Mouse (Mus musculus) intestine, embryonic 14.5 days (tissue): ENCODE data around the gene Gfm1. TPM values are rescaled to one million over a fixed set of nuclear protein-coding genes. Genes with fewer than 3 reads are reported as not detected.

ENCODE experiments used
- ATAC-seq: fragments of 200-750 bp; cut with Nextera tagmentation; replicated peaks from 2 replicates; pipeline ENCODE4 v1.8.0; 2017; ENCODE audit warnings: low read depth, moderate number of reproducible peaks, moderate TSS enrichment, moderate library complexity; ENCODE audit not compliant: low FRiP score, low TSS enrichment
- DNase-seq: peaks from one replicate; pipeline ENCODE4 v3.0.0-alpha.2; 2018; ENCODE audit warnings: low spot score
- H3K27ac ChIP-seq: fragments of 300-500 bp; sonication (generic); 2 replicates; pipeline ENCODE4 v1.5.1; 2014; ENCODE audit warnings: low read depth, mild to moderate bottlenecking, control low read depth
- H3K27me3 ChIP-seq: fragments of 300-500 bp; sonication (generic); replicated peaks from 2 replicates; pipeline ENCODE4 v1.6.1; 2014; ENCODE audit warnings: low read length, control low read depth; ENCODE audit not compliant: control insufficient read depth, insufficient read depth
- H3K36me3 ChIP-seq: fragments of 300-500 bp; sonication (generic); 2 replicates; pipeline ENCODE4 v1.6.1; 2014; ENCODE audit warnings: low read length, control low read depth; ENCODE audit not compliant: control insufficient read depth, insufficient read depth
- H3K4me1 ChIP-seq: fragments of 300-500 bp; sonication (generic); replicated peaks from 2 replicates; pipeline ENCODE4 v1.6.1; 2014; ENCODE audit warnings: low read length, control low read depth, mixed read lengths; ENCODE audit not compliant: control insufficient read depth, insufficient read depth
- H3K4me2 ChIP-seq: fragments of 300-500 bp; sonication (generic); 2 replicates; pipeline ENCODE4 v1.6.1; 2014; ENCODE audit warnings: low read length
- H3K4me3 ChIP-seq: fragments of 300-500 bp; sonication (generic); 2 replicates; pipeline ENCODE4 v1.5.1; 2014; ENCODE audit warnings: low read depth, low read length, control low read depth, mixed read lengths
- H3K9ac ChIP-seq: fragments of 300-500 bp; sonication (generic); 2 replicates; pipeline ENCODE4 v1.6.1; 2014; ENCODE audit warnings: mild to moderate bottlenecking, low read length
- H3K9me3 ChIP-seq: fragments of 300-500 bp; sonication (generic); 2 replicates; pipeline ENCODE4 v1.6.1; 2016; ENCODE audit warnings: low read length, control low read depth; ENCODE audit not compliant: control insufficient read depth
- WGBS: fragments of 180-500 bp; shearing (Covaris S2); extraction: QIAGEN DNeasy Blood & Tissue Kit; methylation state at CpG from one replicate; pipeline ENCODE4 v1.1.7; 2014; 5-methylcytosine and 5-hydroxymethylcytosine counted together
- polyA plus RNA-seq: library from polyadenylated mRNA; unstranded; fragments of >200 nt; fragmentation: Nextera tagmentation; extraction: Ambion mirVana; gene quantifications from 2 replicates; pipeline ENCODE4 v1.2.1, GENCODE M21; 2014

Gene Gfm1
- polyA plus RNA-seq, 1 experiment from 2014 or later, result 54.9 TPM

DNA sequence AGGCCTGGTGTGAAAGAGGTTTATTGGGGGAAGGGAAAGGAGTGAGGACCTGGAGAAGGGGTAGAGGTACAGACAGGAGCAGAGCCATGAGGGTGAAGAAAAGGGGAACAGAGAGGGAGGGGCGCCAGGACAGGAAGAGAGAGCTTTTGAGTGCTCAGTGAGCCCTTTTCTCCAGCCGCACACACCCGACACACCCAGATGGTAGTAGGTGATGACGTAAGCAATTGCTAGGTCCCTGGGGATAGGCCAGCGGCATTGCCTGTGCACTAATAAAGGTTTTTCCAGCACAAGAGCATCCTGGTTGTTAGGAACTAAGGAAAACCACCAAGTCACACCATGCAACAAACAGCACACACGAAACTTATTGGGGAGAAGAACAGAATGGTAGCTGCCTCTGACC is 94.9 kb downstream of the Gfm1 start:
- H3K4me3 ChIP-seq, result no peak overlapping the region
- H3K9me3 ChIP-seq, result no peaks in the 10 kb centered on the region
- no peaks in the 10 kb centered on the region for H3K36me3 ChIP-seq
- 88% methylated on average over 6 of the region's 6 CpGs for WGBS
- DNase-seq (no peak), ATAC-seq (no peak)
- no peak overlapping the region for H3K9ac ChIP-seq
- H3K27me3 ChIP-seq, result no peaks in the 10 kb centered on the region
- no peak overlapping the region for H3K27ac ChIP-seq
- no peaks in the 10 kb centered on the region for H3K4me1 ChIP-seq
- H3K4me2 ChIP-seq, result no peak overlapping the region

Other genes starting within 250 kb of the Gfm1 start
- 8.8 and 9.2 TPM in 2 replicates for gene Mlf1, start 56.0 kb upstream of the Gfm1 start, polyA plus RNA-seq
- gene Gm17402, start 54.9 kb upstream of the Gfm1 start, polyA plus RNA-seq, result not detected in 2 replicates
- 79.6 and 81.9 TPM in 2 replicates for gene Lxn, start 33.8 kb downstream of the Gfm1 start, polyA plus RNA-seq
- gene Rarres1, start 85.4 kb downstream of the Gfm1 start, polyA plus RNA-seq, result 0.75 and 1.0 TPM in 2 replicates
- 49.0 and 55.3 TPM in 2 replicates for gene Mfsd1, start 152.6 kb downstream of the Gfm1 start, polyA plus RNA-seq